Mouse (Mus musculus): Measurements from ENCODE around the gene Iqcf4. TPM values are rescaled to one million over a fixed set of nuclear protein-coding genes. Genes with fewer than 3 reads are reported as not detected.

Gene Iqcf4
- total and polyA plus RNA-seq, 3 experiments: not detected

GRCm38 (mm10) chr9:106576112-106576511 lies 5.3 kb upstream of the Iqcf4 start:
- TF ChIP-seq MEF2A (IDR thresholded peaks at IDR 0.05; ENCODE audit: borderline replicate concordance, low read depth, low read length): no peak
- TF ChIP-seq PAX5 (IDR thresholded peaks at IDR 0.05; ENCODE audit: low read length): no peak
- no peak for TF ChIP-seq ETS1 (conservative IDR thresholded peaks at IDR 0.05; ENCODE audit: low read depth, low read length)
- TF ChIP-seq MYC (IDR thresholded peaks at IDR 0.05; ENCODE audit: low read depth, low read length): no peak
- no peak for TF ChIP-seq CHD2 (IDR thresholded peaks at IDR 0.05; ENCODE audit: low read length)
- no peak for TF ChIP-seq TCF12 (IDR thresholded peaks at IDR 0.05; ENCODE audit: low read depth, low read length)
- no peak for TF ChIP-seq USF2 (conservative IDR thresholded peaks at IDR 0.05; ENCODE audit: low read depth, low read length)
- no peak for TF ChIP-seq GABPA (IDR thresholded peaks at IDR 0.05; ENCODE audit: insufficient replicate concordance, low read depth, low read length)
- no peak for TF ChIP-seq RAD21 (IDR thresholded peaks at IDR 0.05; ENCODE audit: low read depth, low read length)
- TF ChIP-seq ELF1 (IDR thresholded peaks at IDR 0.05; ENCODE audit: low read depth, low read length): no peak
- TF ChIP-seq MAFK (IDR thresholded peaks at IDR 0.05; ENCODE audit: insufficient replicate concordance, low read length): no peak
- TF ChIP-seq MAZ (IDR thresholded peaks at IDR 0.05; ENCODE audit: low read depth, low read length): no peak
- no peak for TF ChIP-seq ZC3H11A (IDR thresholded peaks at IDR 0.05; ENCODE audit: low read depth, low read length)
- TF ChIP-seq E2F4 (IDR thresholded peaks at IDR 0.05; ENCODE audit: insufficient replicate concordance, low read depth, low read length): no peak

GRCm38 (mm10) chr9:106573366-106573765 lies 2.6 kb upstream of the Iqcf4 start:
- Histone ChIP-seq H3K27me3 (replicated peaks) (peaks cover 61% of the 10 kb centered on the region), H3K4me3 (replicated peaks in 1 of 3; ENCODE audit: low read depth in 2 of 3, low read length in 2 of 3, poor library complexity in 1 of 3) (no peak overlapping the region), H3K36me3 (replicated peaks in 1 of 2; ENCODE audit: control insufficient read depth in 1 of 2, insufficient read depth in 1 of 2, low read length in 1 of 2) (no peaks in the 10 kb centered on the region), H3K9ac (ENCODE audit: insufficient read depth, low read depth) (no peak overlapping the region), H3K79me2 (replicated peaks; ENCODE audit: control insufficient read depth, extremely low read depth, insufficient read depth, poor library complexity, severe bottlenecking) (no peaks in the 10 kb centered on the region), H3K4me1 (ENCODE audit: control insufficient read depth in 1 of 2, insufficient read depth in 2 of 2) (no peaks in the 10 kb centered on the region), H3K4me2 (ENCODE audit: insufficient read depth, low read depth, poor library complexity, severe bottlenecking) (no peak overlapping the region), H3K9me3 (replicated peaks; ENCODE audit: low read length) (no peaks in the 10 kb centered on the region), H3K27ac (ENCODE audit: insufficient read depth, low read depth) (no peak overlapping the region)
- dilution Hi-C loops (cut with MboI; ENCODE audit: extremely low pct_ligation_motif_present, extremely low pct_unique_long_range_greater_than_20kb, low sequenced_read_pairs): no loop called here
- no peak for TF ChIP-seq HCFC1 (IDR thresholded peaks at IDR 0.05; ENCODE audit: low read depth, low read length)
- TF ChIP-seq EP300 (IDR thresholded peaks at IDR 0.05; ENCODE audit: low read length): no peak
- no peak for TF ChIP-seq E2F4 (IDR thresholded peaks at IDR 0.05; ENCODE audit: insufficient replicate concordance, low read depth, low read length)
- no peak for TF ChIP-seq MXI1 (IDR thresholded peaks at IDR 0.05; ENCODE audit: low read depth, low read length)
- DNase-seq (ENCODE audit: extremely low read depth): no peak
- in situ Hi-C loops (cut with MboI; ENCODE audit: low pct_ligation_motif_present, low pct_unique_long_range_greater_than_20kb, low sequenced_read_pairs): no loop called here

More at GRCm38 (mm10) chr9:106576112-106576511, 5.3 kb upstream of the Iqcf4 start:
- Histone ChIP-seq H3K4me2 (ENCODE audit: insufficient read depth, low read depth, poor library complexity, severe bottlenecking) (no peak overlapping the region), H3K27ac (ENCODE audit: insufficient read depth, low read depth) (no peak overlapping the region), H3K9me3 (replicated peaks; ENCODE audit: low read length) (peaks cover 7% of the 10 kb centered on the region), H3K27me3 (replicated peaks) (peaks cover 56% of the 10 kb centered on the region), H3K79me2 (replicated peaks; ENCODE audit: control insufficient read depth, extremely low read depth, insufficient read depth, poor library complexity, severe bottlenecking) (no peaks in the 10 kb centered on the region), H3K9ac (ENCODE audit: insufficient read depth, low read depth) (no peak overlapping the region), H3K36me3 (replicated peaks in 1 of 2; ENCODE audit: control insufficient read depth in 1 of 2, insufficient read depth in 1 of 2, low read length in 1 of 2) (no peaks in the 10 kb centered on the region), H3K4me3 (replicated peaks in 1 of 3; ENCODE audit: low read depth in 2 of 3, low read length in 2 of 3, poor library complexity in 1 of 3) (no peak overlapping the region), H3K4me1 (ENCODE audit: control insufficient read depth in 1 of 2, insufficient read depth in 2 of 2) (no peaks in the 10 kb centered on the region)
- in situ Hi-C loops (cut with MboI; ENCODE audit: low pct_ligation_motif_present, low pct_unique_long_range_greater_than_20kb, low sequenced_read_pairs) (no loop called here), dilution Hi-C loops (cut with MboI; ENCODE audit: extremely low pct_ligation_motif_present, extremely low pct_unique_long_range_greater_than_20kb, low sequenced_read_pairs) (no loop called here)
- DNase-seq (ENCODE audit: extremely low read depth): no peak
